Mouse (Mus musculus): ENCODE measurements around the gene Tmem131l.
A peak's percentile ranks its signal among the peaks of the same experiment; 100 is the strongest.

Tmem131l gene

GRCm38 (mm10) chr3:84010995-84011663 lies 28.8 kb downstream of the Tmem131l start:
- DNase-seq (ENCODE audit: low spot score), result no peak

- DNase-seq (ENCODE audit: low spot score), result no peak
Measured at GRCm38 (mm10) chr3:84005989-84006388, 34.0 kb downstream of the Tmem131l start.

GRCm38 (mm10) chr3:84004330-84005090 lies 35.5 kb downstream of the Tmem131l start:
- peak; percentile 55 for DNase-seq (ENCODE audit: low spot score)

GRCm38 (mm10) chr3:84002433-84003090 lies 37.4 kb downstream of the Tmem131l start:
- no peak for DNase-seq (ENCODE audit: low spot score)

GRCm38 (mm10) chr3:83997563-83997962 lies 42.4 kb downstream of the Tmem131l start:
- DNase-seq (ENCODE audit: low spot score), result no peak

GRCm38 (mm10) chr3:83997036-83997435 lies 42.9 kb downstream of the Tmem131l start:
- DNase-seq (ENCODE audit: low spot score), result no peak

- DNase-seq (ENCODE audit: low spot score), result no peak
Measured at GRCm38 (mm10) chr3:83996086-83996485, 43.9 kb downstream of the Tmem131l start.

- no peak for DNase-seq (ENCODE audit: low spot score)
Measured at GRCm38 (mm10) chr3:83995254-83995830, 44.6 kb downstream of the Tmem131l start.

GRCm38 (mm10) chr3:83994217-83994839 lies 45.6 kb downstream of the Tmem131l start:
- DNase-seq (ENCODE audit: low spot score), result peak; percentile 79

- DNase-seq (ENCODE audit: low spot score), result no peak
Measured at GRCm38 (mm10) chr3:83993089-83993516, 46.9 kb downstream of the Tmem131l start.

GRCm38 (mm10) chr3:83991691-83992524 lies 48.1 kb downstream of the Tmem131l start:
- no peak for DNase-seq (ENCODE audit: low spot score)

- DNase-seq (ENCODE audit: low spot score), result peak; percentile 43
Measured at GRCm38 (mm10) chr3:83988214-83988613, 51.8 kb downstream of the Tmem131l start.

- no peak for DNase-seq (ENCODE audit: low spot score)
Measured at GRCm38 (mm10) chr3:83987533-83988112, 52.4 kb downstream of the Tmem131l start.

- DNase-seq (ENCODE audit: low spot score), result no peak
Measured at GRCm38 (mm10) chr3:83986740-83987139, 53.2 kb downstream of the Tmem131l start.

- no peak for DNase-seq (ENCODE audit: low spot score)
Measured at GRCm38 (mm10) chr3:83985426-83985825, 54.5 kb downstream of the Tmem131l start.

GRCm38 (mm10) chr3:83984379-83984778 lies 55.6 kb downstream of the Tmem131l start:
- no peak for DNase-seq (ENCODE audit: low spot score)

GRCm38 (mm10) chr3:83982821-83983220 lies 57.2 kb downstream of the Tmem131l start:
- DNase-seq (ENCODE audit: low spot score), result no peak

GRCm38 (mm10) chr3:83980231-83980872 lies 59.6 kb downstream of the Tmem131l start:
- peak; percentile 81 for DNase-seq (ENCODE audit: low spot score)

GRCm38 (mm10) chr3:83978497-83979410 lies 61.2 kb downstream of the Tmem131l start:
- DNase-seq (ENCODE audit: low spot score), result no peak

Measured in embryo, embryonic 10.5 days (tissue).